Mouse (Mus musculus): Measurements from ENCODE around the gene Tspan11.

DNA sequence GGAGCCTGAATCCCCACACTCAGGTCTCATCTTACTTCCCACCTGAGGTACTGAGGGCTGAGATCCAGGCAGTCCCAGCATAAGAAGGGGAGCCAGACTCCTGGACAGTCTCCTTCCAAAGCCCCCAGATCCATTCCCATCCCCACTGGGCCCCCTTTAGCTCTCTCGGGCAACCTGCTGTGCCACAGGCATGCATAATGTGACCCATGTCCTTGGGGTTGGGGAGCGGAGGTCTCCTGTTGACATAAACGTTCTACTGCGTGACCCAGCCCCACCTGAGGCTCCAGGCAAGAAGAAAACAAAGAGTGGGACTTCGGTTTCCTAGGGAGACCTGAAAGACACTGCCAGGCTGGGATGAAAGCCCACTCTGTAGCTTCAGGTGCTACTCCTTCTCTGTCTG lies 83.5 kb downstream of the Tspan11 start:
- no peak for TF ChIP-seq POLR2A (IDR thresholded peaks at IDR 0.05; ENCODE audit: borderline replicate concordance, extremely low read depth, low read depth, low read length)
- TF ChIP-seq CTCF (IDR thresholded peaks at IDR 0.05; ENCODE audit: insufficient read depth, low read length) = no peak

Data from lung, adult 2 months (tissue).